Mouse (Mus musculus) liver, adult (tissue): ENCODE results near the gene Avil.

Source experiments
- GATA4 ChIP-seq: IDR thresholded peaks from 2 replicates; pipeline ENCODE4 v1.6.1; 2014; ENCODE audit warnings: mild to moderate bottlenecking, low read length; ENCODE audit not compliant: insufficient replicate concordance

Gene Avil

DNA sequence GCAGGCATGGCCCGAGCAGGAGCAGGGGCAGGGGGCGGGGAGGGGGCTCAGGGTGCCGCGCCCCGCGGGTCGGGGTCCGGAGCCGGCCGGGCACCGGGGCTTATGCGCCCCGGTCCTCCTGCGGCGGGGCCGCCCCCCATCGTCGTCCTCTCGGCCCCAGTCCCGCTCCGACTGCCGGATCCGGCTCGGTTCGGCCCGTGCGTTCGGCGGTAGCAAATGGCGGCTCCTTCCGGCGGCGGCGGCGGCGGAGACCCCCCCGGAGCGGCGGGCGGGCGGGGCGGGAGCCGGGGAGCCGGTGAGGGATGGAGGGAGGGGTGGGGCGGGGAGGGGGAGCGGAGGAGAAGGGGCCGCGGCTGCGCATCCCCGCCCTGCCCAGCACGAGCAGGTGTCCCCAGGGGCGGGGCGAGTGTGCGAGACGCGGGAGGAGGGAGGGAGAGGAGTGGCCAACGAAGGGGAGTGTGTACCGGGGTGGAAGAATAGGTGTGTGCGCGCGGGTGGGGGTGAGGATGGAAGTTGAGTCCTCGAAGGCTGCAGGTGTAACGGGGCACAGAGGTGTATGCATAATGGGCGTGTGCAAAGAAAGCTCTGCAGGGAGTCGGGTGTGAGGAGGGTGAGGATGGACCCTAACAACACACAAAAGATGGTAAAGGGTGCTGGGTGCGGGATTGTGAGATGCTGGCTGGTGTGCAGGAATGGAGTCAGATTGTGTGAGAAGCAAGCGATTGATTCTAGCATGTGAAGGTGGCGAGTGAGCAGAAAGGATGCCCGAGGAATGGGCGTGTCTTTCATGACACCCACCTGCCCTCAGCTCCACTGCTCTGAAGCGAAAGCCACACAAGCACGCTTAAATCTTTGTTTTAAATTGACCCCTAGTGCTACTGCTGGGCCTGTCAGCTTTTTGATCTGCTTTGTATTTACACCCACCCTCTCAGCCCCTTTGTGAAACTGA is 59.7 kb downstream of the Avil start, which contains the start of gene March9:
March9 (minus strand) TSS at position 217 of the 949 bp plus-strand sequence.
- no peak for TF ChIP-seq GATA4

DNA sequence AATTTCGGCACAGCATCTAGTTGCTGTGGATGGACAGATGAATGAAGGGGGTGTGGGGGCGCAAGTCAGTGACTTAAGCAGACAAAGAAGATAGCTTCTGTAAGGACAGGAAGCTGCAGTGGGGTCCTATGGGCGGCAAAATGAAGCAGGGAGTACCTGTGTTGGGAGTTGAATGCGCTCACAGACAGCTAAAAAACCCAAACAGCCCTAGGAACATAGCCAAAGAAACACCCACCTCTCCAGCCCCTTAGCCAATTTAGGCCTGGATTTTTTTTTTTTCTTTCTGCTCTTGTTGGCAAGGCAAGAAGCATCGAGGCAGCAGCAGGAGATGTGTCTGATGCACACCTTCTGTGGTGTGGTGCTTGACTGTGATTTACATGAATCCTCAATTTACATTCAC is 60.6 kb downstream of the Avil start:
- no peak for TF ChIP-seq GATA4

DNA sequence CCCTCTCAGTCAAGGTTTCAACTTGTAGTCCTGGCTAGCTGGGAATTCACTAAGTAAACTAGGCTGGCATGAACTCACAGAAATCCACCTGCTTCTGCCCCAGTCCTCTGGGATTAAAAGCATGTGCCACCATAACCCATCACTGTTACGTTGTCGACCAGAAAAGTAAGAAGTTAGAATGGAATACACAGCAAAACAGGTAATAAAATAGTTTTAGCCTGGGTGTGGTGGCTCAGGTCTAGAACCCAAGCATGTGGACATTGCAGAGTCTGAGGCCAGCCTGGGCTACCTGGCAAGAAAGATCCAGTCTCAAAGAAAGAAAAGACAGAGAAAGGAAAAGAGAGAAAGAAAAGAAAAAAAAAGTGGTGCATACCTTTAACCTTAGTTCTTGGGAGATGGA is 61.0 kb downstream of the Avil start:
- TF ChIP-seq GATA4, result no peak

DNA sequence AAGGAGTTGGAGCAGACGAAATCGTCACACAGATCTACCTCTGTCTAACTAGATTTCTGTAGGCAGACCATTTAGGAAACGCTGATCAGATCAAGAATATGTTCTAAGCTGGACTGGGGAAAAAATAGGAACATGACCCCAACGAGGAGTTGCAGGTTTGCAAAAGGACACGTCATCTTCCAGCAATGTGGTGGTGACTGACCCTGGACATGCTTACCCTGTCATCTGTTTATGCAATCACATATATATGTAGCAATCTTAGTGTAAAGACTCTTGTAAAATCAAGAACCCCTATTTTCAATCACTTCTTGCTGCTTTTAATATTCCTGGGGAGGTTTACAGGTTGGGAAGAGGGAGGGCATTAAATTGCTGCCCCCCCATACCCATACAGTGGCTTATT is 62.0 kb downstream of the Avil start:
- TF ChIP-seq GATA4, result no peak

DNA sequence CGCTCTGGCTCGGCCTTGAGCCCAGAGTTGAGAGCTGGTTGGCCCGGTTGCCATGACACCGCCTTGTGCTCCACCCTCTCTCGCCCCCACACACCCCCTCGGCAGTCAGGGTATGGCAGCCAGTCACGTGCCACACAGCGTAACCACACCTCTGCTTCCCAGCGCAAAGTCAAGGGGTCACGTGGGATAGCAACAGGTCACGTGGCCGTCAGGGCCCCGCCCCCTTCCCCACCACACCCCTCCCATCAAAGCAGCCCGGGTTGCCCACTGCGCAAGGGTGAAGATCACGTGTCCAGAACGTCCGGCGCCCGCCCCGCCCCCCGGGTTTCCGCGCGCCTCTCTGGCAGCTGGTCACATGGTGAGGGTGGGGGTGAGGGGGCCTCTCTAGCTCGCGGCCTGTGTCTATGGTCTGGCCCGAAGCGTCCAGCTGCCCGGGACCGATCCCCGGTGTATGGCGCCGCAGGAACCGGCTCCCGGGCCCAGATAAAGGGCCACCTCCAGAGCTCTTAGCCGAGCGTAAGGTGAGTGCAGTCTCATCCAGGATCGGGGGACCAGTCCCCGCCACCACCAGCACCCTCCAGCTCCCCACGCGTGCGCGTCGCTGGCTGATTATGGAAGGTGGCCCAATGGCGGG is 62.8 kb downstream of the Avil start, which contains the start of gene Cdk4:
Cdk4 (plus strand) TSS at position 296 of the 634 bp plus-strand sequence.
- TF ChIP-seq GATA4, result no peak

DNA sequence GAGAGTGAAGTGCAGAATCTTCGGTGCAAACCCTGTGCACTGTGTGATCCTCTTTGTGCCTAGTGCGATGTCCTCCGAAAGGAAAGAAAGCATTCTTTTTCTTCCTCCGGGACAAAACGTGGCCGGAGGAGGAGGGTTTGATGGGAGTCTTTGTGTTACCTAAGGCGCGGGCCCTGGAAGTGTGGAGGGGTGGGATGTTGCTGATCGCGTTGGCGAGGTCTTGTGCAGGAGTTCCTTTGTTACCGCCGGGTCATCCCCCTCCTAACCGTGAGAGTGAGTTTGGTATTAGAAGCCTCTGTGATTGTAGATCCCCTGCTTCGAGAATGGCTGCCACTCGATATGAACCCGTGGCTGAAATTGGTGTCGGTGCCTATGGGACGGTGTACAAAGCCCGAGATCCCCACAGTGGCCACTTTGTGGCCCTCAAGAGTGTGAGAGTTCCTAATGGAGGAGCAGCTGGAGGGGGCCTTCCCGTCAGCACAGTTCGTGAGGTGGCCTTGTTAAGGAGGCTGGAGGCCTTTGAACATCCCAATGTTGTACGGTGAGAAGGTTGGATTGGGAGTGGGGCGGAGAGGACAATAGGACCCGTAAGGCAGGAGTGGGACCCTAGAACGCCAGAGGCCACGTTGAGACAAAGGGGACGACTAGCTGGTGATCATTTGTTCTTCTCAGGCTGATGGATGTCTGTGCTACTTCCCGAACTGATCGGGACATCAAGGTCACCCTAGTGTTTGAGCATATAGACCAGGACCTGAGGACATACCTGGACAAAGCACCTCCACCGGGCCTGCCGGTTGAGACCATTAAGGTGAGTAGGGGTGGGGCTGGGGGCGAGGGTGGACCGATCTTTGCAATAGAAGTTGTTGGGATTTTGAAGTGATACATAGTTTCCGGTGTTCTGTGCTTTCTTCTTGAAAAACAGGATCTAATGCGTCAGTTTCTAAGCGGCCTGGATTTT is 63.7 kb downstream of the Avil start:
- no peak for TF ChIP-seq GATA4

DNA sequence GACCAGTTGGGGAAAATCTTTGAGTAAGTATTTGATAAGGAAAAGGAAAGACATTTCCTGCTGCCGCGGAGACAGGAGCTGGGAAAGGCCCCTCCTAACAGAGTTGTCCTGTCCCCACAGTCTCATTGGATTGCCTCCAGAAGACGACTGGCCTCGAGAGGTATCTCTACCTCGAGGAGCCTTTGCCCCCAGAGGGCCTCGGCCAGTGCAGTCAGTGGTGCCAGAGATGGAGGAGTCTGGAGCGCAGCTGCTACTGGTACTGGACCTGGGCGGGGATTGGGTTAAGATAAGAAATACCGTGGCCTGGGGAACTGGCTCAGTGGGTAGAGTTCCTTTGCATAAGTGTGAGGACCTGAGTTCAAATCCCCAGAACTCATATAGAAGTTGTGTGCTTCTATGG is 65.5 kb downstream of the Avil start:
- no peak; the same call in 1 of the 2 replicates for TF ChIP-seq GATA4

DNA sequence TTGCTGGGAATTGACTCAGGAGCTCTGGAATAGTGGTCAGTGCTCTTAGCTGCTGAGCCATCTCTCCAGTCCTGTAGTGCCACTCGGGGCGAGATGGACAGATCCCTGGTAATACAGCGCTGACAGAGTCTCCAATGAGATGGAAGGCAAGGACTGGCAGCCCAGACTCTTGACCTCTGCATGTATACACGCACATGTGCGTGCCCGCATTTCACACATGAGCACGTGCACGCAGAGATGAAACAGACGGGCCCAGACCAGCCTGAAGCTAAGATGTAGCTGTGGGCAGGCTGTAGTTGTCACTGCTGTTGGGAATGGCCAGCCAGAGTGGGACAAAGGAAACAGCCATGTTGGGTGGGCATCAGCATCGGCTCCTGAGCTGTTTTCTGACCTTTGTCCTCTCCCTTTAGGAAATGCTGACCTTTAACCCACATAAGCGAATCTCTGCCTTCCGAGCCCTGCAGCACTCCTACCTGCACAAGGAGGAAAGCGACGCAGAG is 66.1 kb downstream of the Avil start:
- TF ChIP-seq GATA4, result no peak

DNA sequence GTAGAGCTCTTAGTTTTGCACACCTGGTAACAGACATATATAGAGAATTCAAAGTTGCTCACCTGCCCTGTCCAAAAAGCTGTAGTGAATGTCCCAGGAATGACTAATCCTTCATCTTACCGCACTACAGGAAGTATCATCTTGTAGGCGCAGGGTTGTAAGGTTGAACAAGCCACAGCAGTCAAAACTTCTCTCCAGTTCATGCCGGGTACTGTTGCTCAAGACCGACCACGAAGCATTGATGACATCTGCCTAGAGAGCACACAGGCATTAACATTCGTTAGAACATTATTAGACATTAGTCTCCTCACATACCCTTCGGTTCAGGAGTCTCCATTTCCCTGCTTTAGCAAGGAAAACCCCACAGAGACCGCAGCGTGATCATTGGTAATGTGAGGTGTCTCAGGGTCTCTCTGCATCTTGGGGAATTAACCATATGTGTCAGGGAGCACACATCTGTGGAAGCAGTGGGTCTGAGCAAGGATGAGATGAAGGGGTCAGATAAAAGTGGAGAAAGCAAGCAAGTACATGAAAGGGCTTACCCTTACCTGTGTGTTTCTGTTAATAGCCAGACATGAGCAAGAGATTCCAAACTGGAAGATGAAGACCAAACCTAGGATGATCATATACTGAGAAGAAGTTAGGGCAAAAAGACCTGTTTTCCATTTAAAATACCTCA is 68.0 kb downstream of the Avil start:
- no peak for TF ChIP-seq GATA4

DNA sequence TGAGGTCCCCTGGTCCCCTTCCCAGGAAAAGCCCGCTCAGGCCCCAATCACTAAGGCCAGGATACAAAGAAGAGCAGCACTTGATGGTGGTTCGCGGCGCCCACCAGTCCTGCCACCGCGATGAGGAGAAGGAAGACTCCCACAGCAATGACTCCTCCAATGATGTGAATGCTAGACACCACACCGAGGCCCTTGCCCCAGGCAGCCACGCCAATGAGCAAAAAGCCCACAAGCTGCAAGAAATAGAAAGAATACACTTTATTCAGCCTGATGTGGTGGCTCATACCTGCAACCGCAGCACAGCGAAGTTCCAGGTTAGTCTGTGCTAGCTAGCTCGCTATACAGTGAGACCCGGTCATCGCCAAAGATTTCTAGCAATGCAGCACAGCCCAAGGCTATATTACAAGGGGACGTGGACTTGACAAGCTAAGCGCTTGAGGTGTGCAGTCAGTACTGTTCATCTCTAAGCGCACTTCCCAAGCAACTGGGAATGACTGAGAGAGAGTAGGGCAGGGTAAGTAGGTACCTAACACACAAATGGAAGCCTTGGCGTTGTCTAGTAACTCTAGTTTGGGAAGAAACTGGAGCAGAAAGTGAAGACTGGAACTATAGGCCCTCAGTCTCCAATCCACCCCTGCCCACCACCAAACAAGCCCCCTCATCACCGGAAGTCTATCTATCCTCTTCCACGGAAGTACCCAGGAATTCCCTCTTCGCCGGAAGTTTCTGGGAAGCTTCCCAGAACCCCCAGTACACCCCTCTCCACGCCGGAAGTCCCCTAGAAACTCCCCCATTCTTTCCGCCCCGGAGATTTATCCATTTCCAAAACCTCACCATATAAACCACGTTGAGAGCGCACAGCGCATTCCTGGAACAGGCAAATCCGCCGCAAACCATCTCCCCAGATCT is 69.0 kb downstream of the Avil start:
- no peak for TF ChIP-seq GATA4
